Mouse (Mus musculus) cerebellum, postnatal 36 days (tissue): ENCODE results near the gene Cyp2d10.

ENCODE experiments used
- DNase-seq, 2 experiments: peaks; one replicate each; pipeline ENCODE4 v3.0.0; 2021 to 2022; ENCODE audit warnings: mixed read lengths in 2 of 2

The Cyp2d10 gene

GRCm38 (mm10) chr15:82354126-82354945, 52.7 kb downstream of the Cyp2d10 start, which contains the start of gene Ndufa6:
Gene Ndufa6, minus strand, starts transcription at chr15:82354322.
- peak; percentile 97 to 98 for DNase-seq

GRCm38 (mm10) chr15:82353745-82354113, 53.3 kb downstream of the Cyp2d10 start:
- no peak for DNase-seq

- DNase-seq, result no peak
These were observed 53.8 kb downstream of the Cyp2d10 start for GRCm38 (mm10) chr15:82353078-82353744.
